Mouse (Mus musculus) bone marrow, adult 2 months (tissue): ENCODE data around the gene Catsperz. TPM values are rescaled to one million over a fixed set of nuclear protein-coding genes. Genes with fewer than 3 reads are reported as not detected.

Experiments
- H3K27ac ChIP-seq: fragments of 200-500 bp; 2 replicates; pipeline ENCODE4 v1.5.1; 2012; ENCODE audit warnings: low read depth, mild to moderate bottlenecking, control low read depth, inconsistent platforms, low read length; ENCODE audit not compliant: control insufficient read depth, poor library complexity, insufficient read depth
- H3K4me1 ChIP-seq: fragments of 200-500 bp; 2 replicates; pipeline ENCODE4 v1.6.1; 2011; ENCODE audit warnings: low read length; ENCODE audit not compliant: control insufficient read depth, insufficient read depth
- H3K4me3 ChIP-seq: fragments of 200-500 bp; replicated peaks from 2 replicates; pipeline ENCODE3; 2011; ENCODE audit warnings: mild to moderate bottlenecking, low read depth, low read length, control low read depth; ENCODE audit not compliant: control insufficient read depth
- CTCF ChIP-seq: fragments of 200-500 bp; IDR thresholded peaks from 2 replicates; pipeline ENCODE4 v1.5.1; 2011; ENCODE audit warnings: low read length, control low read depth; ENCODE audit not compliant: control insufficient read depth, insufficient read depth
- POLR2A ChIP-seq: fragments of 200-500 bp; IDR thresholded peaks from 2 replicates; pipeline ENCODE4 v1.6.1; 2011; ENCODE audit warnings: low read depth, mild to moderate bottlenecking, control low read depth, low read length, borderline replicate concordance; ENCODE audit not compliant: control insufficient read depth
- WGBS: fragments of 180-500 bp; shearing (Covaris S2); methylation state at CpG from one replicate; pipeline ENCODE4 v1.1.7; 2018; 5-methylcytosine and 5-hydroxymethylcytosine counted together
- polyA plus RNA-seq: library from polyadenylated mRNA; stranded (reverse); fragments of >200 nt; gene quantifications from 2 replicates; pipeline ENCODE4 v1.2.4, GENCODE M21; 2011; ENCODE audit warnings: low replicate concordance; ENCODE audit not compliant: missing spikeins, insufficient read depth, insufficient read length

The Catsperz gene
- polyA plus RNA-seq, 1 experiment: 2.6 TPM

- Histone ChIP-seq H3K4me3 (no peak overlapping the region), H3K4me1 (peaks cover 2% of the 10 kb centered on the region; the same call in 1 of the 2 replicates), H3K27ac (no peak overlapping the region)
- TF ChIP-seq CTCF (no peak), POLR2A (no peak)
- WGBS: 5% methylated on average over 58 of the region's 58 CpGs
Measured at GRCm38 (mm10) chr19:6933436-6934194, 8.4 kb upstream of the Catsperz start.

DNA sequence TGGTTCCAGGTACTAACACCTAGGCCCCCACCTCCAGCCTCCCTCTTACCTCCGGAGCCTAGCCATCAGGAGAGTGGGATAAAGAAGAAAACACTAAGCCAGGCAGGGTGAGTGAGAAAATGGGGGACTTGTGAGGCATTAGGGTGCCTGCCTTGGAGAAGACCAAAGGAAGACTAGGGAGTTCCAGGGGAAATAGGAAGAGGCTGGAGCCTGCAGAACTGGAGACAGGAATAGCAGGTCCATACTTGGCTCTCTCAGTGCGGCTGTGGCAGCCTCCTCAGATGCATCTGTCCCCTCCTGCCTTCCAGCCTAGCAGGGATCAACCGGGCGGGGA lies 7.9 kb upstream of the Catsperz start:
- TF ChIP-seq CTCF: no peak
- TF ChIP-seq POLR2A: no peak
- WGBS: 45% methylated on average over 4 of the region's 4 CpGs
- H3K4me1 ChIP-seq: peaks cover 2% of the 10 kb centered on the region; the same call in 1 of the 2 replicates
- no peak overlapping the region for H3K27ac ChIP-seq
- H3K4me3 ChIP-seq: no peak overlapping the region

GRCm38 (mm10) chr19:6932018-6932417 lies 6.8 kb upstream of the Catsperz start:
- Histone ChIP-seq H3K4me1 (peaks cover 2% of the 10 kb centered on the region; the same call in 1 of the 2 replicates), H3K4me3 (no peak overlapping the region), H3K27ac (no peak overlapping the region)
- TF ChIP-seq CTCF (no peak), POLR2A (no peak)
- WGBS: 60% methylated on average over 1 of the region's 1 CpGs

DNA sequence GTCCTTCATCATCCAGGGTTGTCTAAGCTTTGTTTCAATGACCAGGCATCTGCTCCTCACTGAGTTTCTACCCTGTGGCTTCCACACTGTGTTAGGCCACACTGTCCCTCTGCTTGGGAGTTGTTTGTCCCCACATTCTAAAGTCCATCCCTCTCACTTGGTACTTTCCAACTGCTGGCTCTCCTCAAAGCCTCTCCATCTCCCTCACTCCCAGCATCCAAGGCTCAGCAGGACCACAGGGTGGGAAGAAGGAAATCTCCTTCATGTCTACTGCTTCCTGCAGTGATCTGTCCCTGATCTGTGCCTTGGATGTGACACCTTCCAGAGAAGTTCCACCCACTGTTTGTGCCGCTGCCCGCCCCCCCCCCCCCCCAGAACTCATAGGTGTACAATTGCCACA lies 5.8 kb upstream of the Catsperz start:
- H3K4me3 ChIP-seq: no peak overlapping the region
- peaks cover 2% of the 10 kb centered on the region for H3K4me1 ChIP-seq
- 32% methylated on average over 2 of the region's 2 CpGs for WGBS
- no peak overlapping the region for H3K27ac ChIP-seq
- TF ChIP-seq POLR2A (no peak), CTCF (no peak)

DNA sequence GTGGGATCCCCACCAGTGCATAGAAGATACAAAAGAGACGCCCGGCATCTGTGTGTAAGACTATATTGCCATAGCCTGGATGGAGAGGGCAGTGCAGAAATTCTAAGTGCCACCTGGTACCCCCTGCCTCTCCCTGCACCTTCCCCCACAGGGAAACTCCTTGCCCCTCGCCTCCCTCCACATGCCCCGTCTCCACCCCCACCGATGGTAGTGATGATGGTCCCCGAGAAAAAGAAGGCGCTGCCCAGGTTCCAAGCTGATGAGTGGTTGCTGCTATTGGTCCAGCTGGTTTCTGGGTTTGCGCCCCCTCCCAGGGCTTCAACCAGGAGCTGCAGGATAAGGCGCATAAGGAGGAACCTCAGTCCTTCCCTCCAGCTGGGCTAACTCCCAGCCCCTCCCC lies 2.9 kb upstream of the Catsperz start:
- Histone ChIP-seq H3K4me3 (no peak overlapping the region), H3K4me1 (peaks cover 2% of the 10 kb centered on the region; the same call in 1 of the 2 replicates), H3K27ac (no peak overlapping the region)
- TF ChIP-seq CTCF: no peak
- no peak for TF ChIP-seq POLR2A
- 15% methylated on average over 9 of the region's 9 CpGs for WGBS

DNA sequence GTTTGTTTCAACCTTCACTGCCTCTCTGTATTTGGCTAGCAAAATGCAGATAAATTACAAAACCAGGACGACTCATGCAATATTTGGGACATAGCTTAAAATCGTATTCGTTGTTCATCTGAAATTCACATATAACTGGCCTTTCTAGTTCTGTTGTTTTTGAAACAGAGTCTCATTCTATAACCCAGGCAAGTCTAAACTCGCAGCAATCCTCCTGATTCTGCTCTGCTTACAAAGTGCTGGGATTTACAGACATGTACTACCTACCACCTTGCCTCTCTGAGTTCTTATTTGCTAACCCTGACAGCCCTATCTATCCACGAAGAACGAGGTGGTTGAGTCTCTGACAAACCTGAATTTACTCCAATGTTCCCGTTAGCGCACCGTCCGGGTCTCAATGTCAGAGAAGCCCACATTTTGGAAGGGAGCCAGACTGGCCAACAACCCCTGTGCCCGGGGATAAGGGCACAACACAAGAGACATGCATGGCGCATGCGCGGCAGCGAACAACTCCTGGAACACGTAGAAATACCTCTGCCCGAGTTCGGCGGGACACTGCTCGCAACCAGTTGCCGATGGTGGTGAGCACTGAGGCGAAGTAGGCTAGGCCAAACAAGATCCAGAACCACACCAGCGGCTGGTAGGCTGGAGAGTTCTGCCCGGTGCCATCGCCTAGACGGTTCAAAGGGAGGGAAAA lies 1.5 kb upstream of the Catsperz start:
- Histone ChIP-seq H3K4me3 (no peak overlapping the region), H3K4me1 (peaks cover 4% of the 10 kb centered on the region; the same call in 1 of the 2 replicates), H3K27ac (no peak overlapping the region)
- TF ChIP-seq CTCF: no peak
- TF ChIP-seq POLR2A: no peak
- WGBS: 13% methylated on average over 26 of the region's 26 CpGs

GRCm38 (mm10) chr19:6925611-6926329 lies 590 bp upstream of the Catsperz start:
- H3K4me1 ChIP-seq: peaks cover 4% of the 10 kb centered on the region; the same call in 1 of the 2 replicates
- H3K4me3 ChIP-seq: no peak overlapping the region
- no peak for TF ChIP-seq CTCF
- TF ChIP-seq POLR2A: no peak
- 29% methylated on average over 40 of the region's 40 CpGs for WGBS
- H3K27ac ChIP-seq: no peak overlapping the region
